Mouse (Mus musculus): ENCODE data around the gene Calhm2.
"Not testable (repeated sequence)": the region's sequence is repeated elsewhere in the genome, so short reads cannot be mapped to it uniquely, and the experiment has no call there.

The Calhm2 gene

DNA sequence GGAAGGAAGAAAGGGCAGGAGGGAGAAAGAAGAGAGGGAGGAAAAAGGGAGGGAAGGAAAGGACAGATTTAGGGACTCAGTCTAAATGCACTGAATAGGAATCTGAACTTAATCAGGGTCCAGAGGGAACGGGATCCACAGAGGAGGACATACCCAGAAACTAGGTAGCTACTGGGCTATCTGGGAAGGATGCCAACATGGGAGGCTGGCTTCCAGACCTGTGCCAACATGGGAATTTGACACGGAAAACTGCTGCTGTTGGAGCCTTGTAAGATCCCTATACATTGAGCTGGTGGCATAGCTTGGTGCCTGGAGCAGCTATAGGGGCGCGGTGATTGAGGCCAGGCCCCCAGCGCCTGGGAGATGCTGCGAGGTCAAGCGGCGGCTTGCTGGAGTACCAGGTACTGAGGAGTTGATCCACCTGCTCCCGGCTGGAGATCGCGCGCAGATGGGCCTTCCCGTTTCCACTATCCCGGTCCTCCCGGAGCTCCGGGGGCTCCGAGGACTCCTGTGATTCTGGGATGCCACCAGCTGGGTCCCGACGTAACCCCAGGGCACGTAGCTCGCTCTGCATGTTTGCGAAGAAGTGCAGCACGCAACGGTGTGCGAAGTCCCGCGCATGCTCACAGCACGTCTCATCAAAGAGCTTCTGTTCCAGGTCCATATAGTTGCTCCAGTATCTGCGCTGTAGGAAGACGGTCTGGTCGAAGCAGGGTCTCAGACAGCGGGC is 13.4 kb upstream of the Calhm2 start:
- in situ Hi-C loops (cut with MboI; ENCODE audit: low sequenced_read_pairs) = no loop called here

DNA sequence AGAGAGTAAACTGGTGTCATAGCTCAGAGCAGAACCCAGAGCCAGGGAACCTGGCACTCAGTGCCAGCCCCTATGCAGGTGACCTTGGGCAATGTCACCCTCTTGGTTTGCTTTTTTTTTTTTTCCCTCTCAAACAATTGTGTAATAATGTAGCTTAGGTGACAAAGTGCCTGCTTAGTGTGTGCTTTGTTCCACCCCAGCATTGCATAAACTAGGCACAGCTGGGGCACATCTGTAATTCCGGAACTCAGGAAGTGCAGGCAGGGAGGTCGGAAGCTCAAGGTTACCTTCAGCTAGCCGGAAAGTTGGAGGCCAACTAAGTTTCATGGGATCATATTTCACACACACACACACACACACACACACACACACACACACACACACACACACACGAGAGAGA is 11.8 kb upstream of the Calhm2 start:
- in situ Hi-C loops (cut with MboI; ENCODE audit: low sequenced_read_pairs) = no loop called here

DNA sequence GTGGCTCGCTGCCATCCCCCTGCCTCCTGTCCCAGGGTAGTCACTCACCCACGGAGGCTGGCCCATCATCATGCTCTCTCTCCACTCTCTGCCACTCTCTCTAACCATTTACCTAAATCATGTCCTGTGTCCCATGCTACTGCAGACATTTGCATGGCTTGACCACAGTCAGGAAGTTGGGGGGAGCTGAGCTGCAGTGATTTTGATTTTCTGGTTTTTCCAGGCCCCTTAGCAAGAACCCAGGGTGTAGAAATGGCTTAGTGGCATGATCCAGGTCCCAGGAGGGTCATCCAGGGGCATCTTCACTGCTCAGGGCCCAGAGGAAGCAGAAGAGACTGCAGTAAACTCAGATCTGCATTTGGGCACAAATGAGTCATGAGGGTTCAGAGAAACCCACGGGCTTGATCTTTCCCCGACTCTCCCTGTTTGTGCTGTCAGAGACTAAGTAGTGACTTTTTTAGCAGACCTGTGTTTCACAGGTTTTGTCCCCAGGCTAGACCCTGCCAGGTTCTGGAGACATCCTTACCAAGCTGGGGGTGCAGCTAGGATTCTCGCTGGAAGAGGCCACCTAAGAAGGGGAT is 10.3 kb upstream of the Calhm2 start:
- in situ Hi-C loops (cut with MboI; ENCODE audit: low sequenced_read_pairs) = no loop called here

DNA sequence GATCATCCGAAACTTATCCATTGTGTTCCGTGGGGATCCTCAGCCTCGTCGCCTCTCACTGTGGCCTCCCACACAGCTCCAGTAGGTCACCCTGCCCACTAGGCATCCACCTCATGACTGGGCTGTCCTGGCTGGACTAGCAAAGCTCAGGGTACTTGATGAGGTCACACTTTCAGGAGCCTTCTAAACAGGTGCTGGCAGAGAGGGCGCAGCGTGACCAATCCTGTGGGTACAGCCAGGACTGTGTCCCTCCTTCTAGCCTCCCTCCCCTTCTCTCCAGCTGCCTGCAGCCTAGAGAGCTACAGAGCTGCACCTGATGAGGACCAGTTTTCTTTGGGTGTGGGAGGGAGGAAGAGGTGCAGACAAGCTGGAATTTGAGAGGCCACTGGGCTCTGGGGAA is 6.1 kb upstream of the Calhm2 start, which contains the start of gene Calhm1:
Calhm1 (minus strand) TSS at position 101 of the 400 bp plus-strand sequence.
- in situ Hi-C loops (cut with MboI; ENCODE audit: low sequenced_read_pairs) = no loop called here

DNA sequence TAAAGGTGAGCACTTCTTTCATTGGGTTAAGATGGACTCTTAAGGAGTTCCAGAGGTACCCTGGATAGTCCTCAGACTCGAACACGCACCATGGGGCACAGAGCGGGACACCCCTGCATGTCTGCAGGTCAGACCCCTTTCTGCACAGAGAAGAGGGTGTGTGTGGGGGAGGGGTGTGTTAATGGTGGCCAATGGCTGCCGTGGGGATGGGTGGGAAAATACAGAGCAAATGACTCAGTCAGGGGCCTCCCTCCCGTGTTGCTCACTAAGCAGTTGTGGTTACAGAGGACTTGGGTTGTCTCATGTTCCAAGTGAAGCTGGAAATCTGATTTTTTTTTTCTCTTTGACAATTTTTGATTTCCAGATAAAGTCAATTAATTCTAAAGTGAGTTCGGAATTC is 4.3 kb upstream of the Calhm2 start:
- in situ Hi-C loops (cut with MboI; ENCODE audit: low sequenced_read_pairs) = no loop called here

DNA sequence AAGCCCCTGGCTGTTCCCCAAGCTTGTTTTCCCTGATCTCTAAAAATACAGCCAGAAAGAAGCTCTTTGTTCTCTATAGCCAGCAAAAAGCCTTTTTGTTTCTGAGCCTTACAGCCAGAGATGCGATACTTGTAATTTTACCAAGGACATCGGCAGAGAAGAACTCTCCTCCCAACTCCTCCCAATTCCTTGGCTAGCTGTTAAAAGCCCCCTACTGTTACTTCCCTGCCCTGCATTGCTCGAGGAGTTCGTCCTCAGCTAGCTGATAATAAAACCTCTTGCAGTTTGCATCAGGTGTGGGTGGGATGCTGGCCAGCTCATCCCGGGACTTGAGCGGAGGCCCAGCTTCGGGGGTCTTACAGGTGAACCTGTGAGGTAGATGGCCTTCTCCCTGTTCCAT is 1.5 kb upstream of the Calhm2 start:
- in situ Hi-C loops (cut with MboI; ENCODE audit: low sequenced_read_pairs) = not testable (repeated sequence)

DNA sequence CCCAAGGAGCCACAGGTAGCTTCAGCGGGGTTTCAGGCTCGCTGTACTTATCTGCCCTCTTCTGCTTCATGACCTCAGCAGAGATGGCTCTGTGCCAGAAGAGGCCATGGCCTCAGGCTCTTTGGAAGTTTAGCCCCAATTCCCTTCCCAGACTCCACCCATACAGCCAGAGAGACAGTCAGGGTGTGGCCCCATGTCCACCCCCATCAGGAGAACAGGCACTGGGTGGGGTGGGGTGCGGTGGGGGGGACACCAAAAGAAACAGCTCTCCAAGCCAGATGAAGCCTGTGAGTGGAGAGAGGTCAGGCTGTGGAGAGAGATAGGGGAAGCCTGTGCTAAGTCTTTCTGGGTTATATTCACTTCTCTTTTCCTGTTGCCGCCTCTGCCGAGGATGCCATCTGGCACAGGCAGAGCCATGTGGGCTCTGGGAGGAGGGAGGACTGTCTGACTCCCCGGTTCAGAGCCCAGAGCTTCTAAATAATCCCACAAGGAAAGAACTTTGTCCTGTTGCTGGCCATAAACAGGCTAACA is 978 bp downstream of the Calhm2 start:
- in situ Hi-C loops (cut with MboI; ENCODE audit: low sequenced_read_pairs) = no loop called here

DNA sequence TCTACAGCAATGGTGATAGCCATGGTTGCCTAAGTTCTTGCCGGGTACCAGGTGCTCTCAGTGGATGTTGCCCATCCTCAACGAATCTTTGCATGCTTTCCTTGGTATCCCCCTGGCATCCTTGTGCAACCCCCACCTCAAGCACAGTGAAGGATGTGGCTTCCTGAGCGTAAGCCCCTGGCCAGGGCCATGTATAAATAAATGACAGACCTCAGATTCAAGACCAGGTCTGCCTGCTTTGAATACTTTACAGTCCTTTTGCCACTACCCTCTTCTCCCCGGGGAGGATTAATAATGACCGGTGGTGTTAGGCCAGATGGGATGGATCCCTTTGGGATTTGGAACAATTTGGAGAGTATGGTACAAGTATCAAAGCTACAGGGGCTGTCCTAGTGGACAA is 1.9 kb downstream of the Calhm2 start:
- in situ Hi-C loops (cut with MboI; ENCODE audit: low sequenced_read_pairs) = no loop called here

DNA sequence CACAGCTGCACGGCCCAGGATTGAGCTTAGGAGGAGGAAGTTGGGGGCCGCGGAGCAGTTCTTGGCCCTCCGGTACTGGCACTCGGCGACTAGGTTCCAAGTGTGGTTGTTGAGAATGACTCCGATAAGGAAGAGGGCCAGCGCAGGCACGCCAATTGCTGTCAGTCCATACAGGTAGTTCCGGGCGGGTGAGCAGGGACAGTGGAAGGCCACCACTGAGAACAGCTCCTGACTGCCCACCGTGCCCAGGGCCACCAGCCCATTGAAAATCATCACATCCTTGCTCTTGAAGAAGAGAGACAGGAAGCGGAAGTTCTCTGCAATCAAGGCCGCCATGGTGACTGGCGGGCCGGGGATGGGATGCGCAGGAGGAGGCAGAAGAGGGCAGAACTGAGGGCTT is 2.5 kb downstream of the Calhm2 start:
- in situ Hi-C loops (cut with MboI; ENCODE audit: low sequenced_read_pairs) = no loop called here

DNA sequence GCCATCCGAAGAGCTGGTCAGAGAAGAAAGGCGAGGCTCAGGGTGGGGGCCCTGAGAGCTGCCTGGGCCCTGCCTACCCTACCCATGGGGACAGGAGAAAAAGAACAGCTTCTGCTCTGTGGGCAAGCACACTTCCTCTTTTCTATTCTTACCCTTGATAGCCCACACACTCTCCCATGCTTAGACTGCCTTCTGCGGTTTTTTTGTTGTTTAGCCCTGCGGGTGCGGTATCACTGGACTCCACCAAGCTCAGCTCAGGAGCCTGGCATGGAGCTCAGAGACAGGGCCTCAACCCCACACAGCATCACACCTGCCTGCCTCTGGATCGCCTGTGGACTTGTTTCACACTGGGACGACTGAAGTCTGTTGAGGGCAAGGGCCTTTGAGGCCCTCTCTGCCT is 4.9 kb downstream of the Calhm2 start:
- in situ Hi-C loops (cut with MboI; ENCODE audit: low sequenced_read_pairs) = no loop called here

DNA sequence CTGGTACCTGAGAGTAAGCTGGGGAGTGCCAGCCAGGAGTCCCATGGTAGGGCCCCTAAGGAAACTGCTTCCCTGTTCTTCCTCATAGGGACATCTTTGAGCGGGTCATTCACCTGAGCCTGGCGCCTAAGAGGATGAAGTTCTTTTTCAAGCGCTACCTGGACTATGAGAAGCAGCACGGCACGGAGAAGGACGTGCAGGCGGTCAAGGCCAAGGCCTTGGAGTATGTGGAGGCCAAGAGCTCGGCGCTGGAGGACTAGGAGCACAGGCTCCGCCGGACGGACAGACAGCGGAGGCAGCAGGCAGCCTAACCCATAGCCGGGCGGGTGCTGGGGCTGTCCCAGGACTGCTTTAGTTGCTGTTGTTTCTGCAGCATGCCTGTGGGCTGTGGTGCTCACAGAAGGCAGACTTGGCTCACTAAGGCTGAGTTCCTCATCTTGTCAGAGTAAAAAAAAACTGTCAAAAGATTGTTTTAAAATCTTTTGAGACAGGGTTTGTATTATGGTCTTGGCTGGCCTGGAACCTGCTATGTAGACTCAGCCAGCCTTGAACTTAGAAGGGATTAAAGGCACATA is 7.5 kb downstream of the Calhm2 start:
- in situ Hi-C loops (cut with MboI; ENCODE audit: low sequenced_read_pairs) = no loop called here

DNA sequence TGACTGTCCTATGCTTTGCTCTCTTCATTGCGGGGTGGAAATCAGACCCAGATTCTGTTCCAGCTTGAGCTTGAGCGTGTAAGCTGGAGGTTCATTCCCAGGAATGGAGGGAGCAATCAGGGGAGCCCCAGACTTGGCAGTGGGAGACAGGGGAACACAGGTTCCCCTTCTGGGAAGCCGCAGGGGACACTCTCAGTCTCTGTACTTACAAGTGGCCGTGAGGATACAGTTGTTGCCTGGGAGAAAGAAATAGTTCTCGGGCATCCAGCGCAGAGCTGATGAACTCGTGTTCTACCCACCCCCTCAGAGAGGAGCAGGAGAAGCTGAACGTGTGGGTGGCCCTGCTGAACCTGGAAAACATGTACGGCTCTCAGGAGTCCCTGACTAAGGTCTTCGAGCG is 9.3 kb downstream of the Calhm2 start:
- in situ Hi-C loops (cut with MboI; ENCODE audit: low sequenced_read_pairs) = no loop called here

DNA sequence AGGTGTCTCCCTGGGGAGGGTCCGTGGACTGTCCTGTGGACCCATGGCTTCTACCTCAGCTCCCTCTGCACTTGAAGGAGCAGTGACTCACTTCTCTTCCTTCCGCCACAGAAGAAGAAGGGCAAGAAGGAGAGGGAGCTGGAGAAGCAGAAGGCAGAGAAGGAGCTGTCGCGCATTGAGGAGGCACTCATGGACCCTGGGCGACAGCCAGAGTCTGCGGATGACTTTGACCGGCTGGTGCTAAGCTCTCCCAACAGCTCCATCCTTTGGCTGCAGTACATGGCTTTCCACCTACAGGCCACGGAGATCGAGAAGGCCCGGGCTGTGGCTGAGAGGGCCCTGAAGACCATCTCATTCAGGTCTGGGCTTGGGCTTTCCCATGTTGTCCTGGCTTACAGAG is 9.9 kb downstream of the Calhm2 start:
- in situ Hi-C loops (cut with MboI; ENCODE audit: low sequenced_read_pairs) = no loop called here

DNA sequence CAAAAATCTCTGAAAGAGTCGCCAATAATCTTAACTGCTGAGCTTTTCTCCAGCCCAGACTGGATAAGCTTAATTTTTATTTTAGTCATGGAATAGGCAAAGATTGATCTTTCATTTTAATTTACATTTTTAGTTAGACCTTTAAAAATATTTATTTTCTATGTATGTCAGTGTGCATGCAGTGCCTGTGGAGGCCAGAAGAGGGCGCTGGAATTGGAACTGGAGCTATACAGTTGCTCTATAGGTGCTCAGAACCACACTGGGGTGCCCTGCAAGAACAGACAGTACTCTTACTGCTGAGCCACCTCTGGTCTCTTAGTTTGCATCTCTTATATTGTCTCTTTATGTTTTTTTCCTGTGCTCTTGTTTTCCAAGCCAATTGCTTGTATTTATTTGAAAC is 15.3 kb downstream of the Calhm2 start:
- in situ Hi-C loops (cut with MboI; ENCODE audit: low sequenced_read_pairs) = no loop called here

DNA sequence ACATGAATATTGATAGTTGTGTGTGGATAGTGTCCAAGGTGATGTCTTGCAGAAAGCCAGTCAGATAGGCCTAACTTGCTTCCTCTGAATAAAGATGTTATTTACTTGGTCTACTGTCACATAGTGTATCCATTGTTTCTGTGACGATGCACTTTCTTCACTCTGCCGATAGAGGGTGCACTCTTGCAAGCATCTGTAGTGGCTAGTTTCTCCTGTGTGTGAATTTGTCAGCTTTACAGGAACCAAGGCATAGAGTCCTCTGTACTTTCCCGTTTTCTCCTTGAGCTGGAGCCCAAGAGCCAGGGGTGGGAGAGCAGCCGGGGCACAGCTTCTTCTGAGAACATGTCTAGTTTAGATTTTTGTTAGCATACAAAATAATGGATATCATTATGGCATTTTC is 17.0 kb downstream of the Calhm2 start:
- in situ Hi-C loops (cut with MboI; ENCODE audit: low sequenced_read_pairs) = no loop called here

DNA sequence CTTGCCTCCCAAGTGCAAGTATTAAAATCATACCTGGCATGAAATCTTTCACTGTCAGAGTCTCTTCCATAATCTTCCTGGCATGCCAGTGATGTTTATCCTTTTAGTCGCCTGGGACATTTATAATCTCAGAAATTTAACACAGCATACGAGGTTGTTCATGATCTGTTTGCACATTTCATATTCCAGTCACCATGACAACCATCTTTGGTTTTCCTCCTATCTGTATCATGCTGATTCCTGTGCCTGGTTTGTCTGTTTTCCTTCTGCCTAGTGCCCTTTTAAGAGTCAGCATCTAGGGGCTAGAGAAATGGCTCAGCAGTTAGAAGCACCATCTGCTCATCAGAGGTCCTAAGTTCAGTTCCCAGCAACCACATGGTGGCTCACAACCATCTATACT is 19.5 kb downstream of the Calhm2 start:
- in situ Hi-C loops (cut with MboI; ENCODE audit: low sequenced_read_pairs) = no loop called here

DNA sequence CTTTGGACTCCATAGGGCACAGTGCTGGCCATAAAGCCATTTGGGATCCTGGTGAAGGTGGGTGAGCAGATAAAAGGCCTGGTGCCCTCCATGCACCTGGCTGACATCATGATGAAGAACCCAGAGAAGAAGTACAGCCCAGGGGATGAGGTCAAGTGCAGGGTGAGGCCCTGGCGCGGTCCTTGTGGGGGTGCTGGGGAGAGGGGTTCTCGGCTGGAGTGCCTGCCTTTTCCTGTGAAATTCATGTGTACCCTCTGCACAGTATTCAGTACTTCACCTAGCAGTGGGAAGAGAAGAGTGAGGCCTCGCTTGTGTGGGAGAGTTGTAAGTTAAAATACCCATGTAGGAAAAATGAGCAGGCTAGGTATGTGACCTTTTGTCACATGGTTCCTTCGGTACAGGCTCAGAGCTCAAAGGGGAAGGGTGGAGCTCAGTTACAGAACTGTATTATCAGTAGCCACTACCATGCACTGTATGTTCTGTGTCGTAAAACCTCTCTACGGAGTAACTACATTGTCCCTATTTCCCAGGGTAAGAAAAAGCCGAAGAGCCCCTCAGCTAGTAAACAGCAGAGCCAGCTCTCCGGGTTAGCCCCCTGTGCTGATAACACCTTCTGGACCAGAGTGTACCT is 33.3 kb downstream of the Calhm2 start:
- in situ Hi-C loops (cut with MboI; ENCODE audit: low sequenced_read_pairs) = no loop called here

DNA sequence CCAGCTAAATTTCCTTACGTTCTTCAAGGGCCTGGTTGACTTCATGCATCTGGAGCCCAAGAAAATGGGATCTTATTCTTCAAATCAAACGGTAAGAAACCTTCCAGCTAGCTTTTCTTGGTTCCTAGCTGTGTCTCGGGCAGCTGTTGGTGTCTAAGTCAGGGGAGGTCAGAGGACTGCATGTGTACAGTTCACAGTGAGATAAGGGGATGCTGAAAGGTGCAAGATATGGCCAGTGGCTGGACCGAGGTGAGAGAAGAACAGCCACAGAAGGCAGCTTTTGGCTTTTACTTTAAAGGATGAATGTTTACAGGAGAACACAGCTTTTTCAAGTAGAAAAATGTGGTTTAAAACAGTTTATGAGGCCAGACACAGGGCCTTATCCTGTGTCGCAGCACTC is 37.0 kb downstream of the Calhm2 start:
- in situ Hi-C loops (cut with MboI; ENCODE audit: low sequenced_read_pairs) = no loop called here

DNA sequence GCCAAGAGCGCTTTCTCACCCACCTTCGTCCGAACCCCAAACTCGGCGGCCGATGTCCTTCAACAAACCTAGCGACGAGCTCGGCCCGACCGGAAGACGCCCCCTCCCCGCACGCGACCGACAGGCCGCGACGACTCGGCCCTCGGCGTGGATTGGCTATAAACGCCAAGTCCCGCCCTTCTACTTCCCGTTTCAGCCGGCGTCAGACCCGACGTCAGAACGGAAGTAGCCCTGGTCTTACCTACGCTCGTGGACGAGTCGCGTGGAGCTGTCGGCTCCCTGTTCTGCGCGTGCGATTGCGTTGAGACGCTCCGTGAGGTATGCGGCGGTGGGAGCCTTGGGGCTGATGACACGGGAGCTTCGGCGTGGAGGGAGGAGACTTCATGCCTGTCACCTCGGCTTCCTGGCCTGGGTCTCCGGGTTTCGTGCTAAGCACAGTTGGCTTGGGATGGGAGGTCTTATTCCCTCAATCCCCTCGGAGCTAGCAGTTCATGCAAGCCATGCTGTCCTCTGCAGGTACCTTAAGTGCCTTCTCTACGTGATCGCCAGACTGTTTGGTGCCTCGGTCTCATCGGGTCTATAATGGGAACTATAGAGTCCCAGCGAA is 47.4 kb downstream of the Calhm2 start, which contains the start of the genes Usmg5 and Pdcd11:
Usmg5 (minus strand) TSS at position 98 of the 607 bp plus-strand sequence.
Pdcd11 (plus strand) TSS at position 219 of the 607 bp plus-strand sequence.
- in situ Hi-C loops (cut with MboI; ENCODE audit: low sequenced_read_pairs) = no loop called here

DNA sequence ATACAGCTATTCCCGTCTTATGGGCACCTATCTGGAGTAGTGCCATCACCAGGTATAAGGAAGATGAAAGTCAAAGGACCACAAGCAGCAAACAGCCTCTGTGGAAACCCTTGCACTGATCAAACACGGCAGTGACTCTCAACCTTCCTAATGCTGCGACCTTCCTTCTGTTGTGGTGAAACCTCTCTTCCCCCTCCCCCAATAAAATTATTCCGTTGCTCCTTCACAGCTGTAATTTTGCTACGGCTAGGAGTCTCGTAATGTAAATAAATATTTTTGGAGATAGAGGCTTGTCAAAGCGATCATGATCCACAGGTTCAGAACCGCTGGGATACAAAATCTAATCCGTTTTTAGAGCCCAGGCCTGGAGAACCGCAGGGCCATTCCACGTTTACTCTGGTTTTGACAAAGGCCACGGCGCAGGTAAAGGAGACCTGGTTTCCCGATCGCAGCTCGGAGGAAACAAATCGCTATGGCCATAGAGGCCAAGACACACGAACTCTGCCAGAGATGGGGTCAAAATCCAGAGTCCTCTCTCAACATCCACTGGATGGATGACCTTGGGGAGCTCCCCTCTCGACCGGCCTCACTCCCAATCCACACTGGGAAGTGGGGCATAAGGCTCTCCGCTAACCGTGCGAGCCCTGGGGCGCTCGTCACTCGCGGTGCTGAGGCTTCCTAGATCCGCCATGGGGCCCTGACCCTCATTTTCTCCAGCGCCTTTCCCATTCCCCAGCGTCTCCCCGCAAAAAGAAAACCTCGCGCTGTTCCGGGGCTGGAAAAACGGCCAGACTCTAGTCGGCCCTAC is 48.2 kb downstream of the Calhm2 start:
- in situ Hi-C loops (cut with MboI; ENCODE audit: low sequenced_read_pairs) = no loop called here
